Mouse (Mus musculus): ENCODE results near the gene Adora2b. TPM values are rescaled to one million over a fixed set of nuclear protein-coding genes. Genes with fewer than 3 reads are reported as not detected.

Gene Adora2b
- polyA plus RNA-seq, 1 experiment from 2014 or later, result 2.9 TPM

DNA sequence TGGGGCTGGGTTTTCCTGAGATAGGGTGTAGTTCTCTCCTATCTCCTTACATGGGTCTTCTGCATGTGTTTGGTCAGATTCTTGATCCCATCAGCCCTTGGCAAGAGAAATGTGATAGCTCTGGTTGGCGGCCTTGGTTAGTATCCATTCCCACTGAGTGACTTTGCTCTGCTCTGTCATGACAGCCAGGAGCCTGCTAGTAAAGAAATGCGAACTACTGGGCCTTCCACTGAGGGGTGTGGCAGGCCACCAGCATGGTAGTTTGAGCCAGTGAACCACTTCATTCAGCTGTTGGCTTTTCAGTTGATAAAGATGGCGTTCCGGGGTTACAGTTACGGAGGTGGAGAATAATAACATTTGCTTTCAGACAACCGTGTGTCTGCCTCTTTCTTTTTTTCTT lies 50.1 kb downstream of the Adora2b start:
- H3K4me3 ChIP-seq (replicated peaks), result no peak overlapping the region
- WGBS, result 85% methylated on average over 6 of the region's 6 CpGs

DNA sequence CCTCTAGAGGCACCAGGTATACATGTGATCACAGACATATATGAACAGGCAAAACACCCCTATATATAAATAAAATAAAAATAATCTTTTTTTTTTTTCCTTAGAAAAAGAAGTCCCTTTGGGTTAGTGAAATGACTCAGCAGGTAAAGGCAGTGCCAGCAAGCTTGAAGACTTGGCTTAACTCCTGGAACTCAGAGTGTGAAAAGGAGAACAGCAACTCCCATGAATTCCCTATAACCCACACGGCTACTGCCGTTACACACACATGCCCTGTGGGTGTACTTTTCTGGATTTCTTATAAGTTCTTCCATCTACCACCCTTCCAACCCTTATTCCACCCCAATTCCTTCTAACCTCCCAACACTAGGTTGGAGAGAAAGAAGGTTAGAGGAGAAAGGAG lies 57.1 kb downstream of the Adora2b start:
- no peak for ATAC-seq
- WGBS, result 100% methylated on average over 2 of the region's 2 CpGs
- no peaks in the 10 kb centered on the region for H3K27me3 ChIP-seq

More for the DNA sequence above, 50.1 kb downstream of the Adora2b start:
- H3K9me3 ChIP-seq, result no peaks in the 10 kb centered on the region
- no peaks in the 10 kb centered on the region for H3K27me3 ChIP-seq
- no peak overlapping the region for H3K9ac ChIP-seq (replicated peaks)
- H3K27ac ChIP-seq, result no peak overlapping the region
- H3K4me1 ChIP-seq (replicated peaks), result 0 out of 2 replicates have a peak, but pooled peaks cover 3% of the 10 kb centered on the region
- ATAC-seq, result no peak
- no peak overlapping the region for H3K4me2 ChIP-seq (replicated peaks)
- H3K36me3 ChIP-seq, result peaks cover 24% of the 10 kb centered on the region

DNA sequence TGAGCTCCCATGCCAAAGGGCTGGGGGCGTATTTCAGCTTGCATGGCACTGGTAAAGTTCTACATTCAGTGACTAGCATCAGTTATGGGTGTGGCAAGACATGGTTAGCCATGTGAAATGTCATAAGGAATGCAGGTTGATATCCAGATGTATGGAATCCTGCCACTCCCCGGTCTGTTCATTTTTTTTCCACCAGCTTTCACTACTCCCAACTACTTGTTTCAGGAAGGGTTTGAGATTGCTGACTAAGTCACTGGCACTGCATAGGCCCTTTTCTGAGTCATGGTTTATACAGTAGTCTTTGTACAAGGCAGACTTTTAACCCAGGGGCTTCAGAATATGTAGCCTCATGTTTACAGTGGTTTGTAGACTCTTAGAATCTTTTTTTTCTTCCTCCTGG lies 60.5 kb downstream of the Adora2b start:
- no peaks in the 10 kb centered on the region for H3K4me1 ChIP-seq (replicated peaks)
- H3K27me3 ChIP-seq, result no peaks in the 10 kb centered on the region
- 100% methylated on average over 2 of the region's 2 CpGs for WGBS
- H3K9me3 ChIP-seq, result no peaks in the 10 kb centered on the region
- H3K36me3 ChIP-seq, result peaks cover 60% of the 10 kb centered on the region
- no peak overlapping the region for H3K27ac ChIP-seq
- no peak for ATAC-seq
- no peak overlapping the region for H3K4me3 ChIP-seq (replicated peaks)
- no peak overlapping the region for H3K4me2 ChIP-seq (replicated peaks)
- H3K9ac ChIP-seq (replicated peaks), result no peak overlapping the region

More for the DNA sequence above, 57.1 kb downstream of the Adora2b start:
- peaks cover 32% of the 10 kb centered on the region for H3K36me3 ChIP-seq
- no peak overlapping the region for H3K27ac ChIP-seq
- H3K9me3 ChIP-seq, result no peaks in the 10 kb centered on the region
- H3K9ac ChIP-seq (replicated peaks), result no peak overlapping the region
- no peak overlapping the region for H3K4me3 ChIP-seq (replicated peaks)
- no peak overlapping the region for H3K4me2 ChIP-seq (replicated peaks)
- no peaks in the 10 kb centered on the region for H3K4me1 ChIP-seq (replicated peaks)

DNA sequence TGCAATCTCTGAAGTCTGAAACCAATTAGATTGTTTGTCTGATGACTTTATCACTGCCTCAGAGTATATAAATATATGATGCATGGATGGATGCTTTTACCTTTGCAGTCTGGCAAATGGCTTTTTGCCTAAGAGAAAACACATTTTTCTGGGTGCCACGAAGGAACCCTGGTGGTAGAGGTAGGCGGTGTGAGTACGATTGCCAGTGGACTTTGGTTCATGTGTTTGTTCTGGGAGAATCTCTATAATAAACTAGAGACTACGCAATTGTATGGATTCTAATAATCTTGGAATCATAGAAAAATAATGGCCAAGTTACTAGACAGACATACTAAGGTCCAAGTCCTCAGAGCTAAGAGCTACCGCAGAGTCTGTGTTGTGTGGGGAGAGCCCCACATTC lies 66.2 kb downstream of the Adora2b start:
- Histone ChIP-seq H3K4me3 (replicated peaks) (no peak overlapping the region), H3K27ac (no peak overlapping the region), H3K9me3 (no peaks in the 10 kb centered on the region), H3K9ac (replicated peaks) (no peak overlapping the region), H3K36me3 (peaks cover 81% of the 10 kb centered on the region), H3K27me3 (no peaks in the 10 kb centered on the region), H3K4me2 (replicated peaks) (no peak overlapping the region), H3K4me1 (replicated peaks) (no peaks in the 10 kb centered on the region)
- 95% methylated on average over 5 of the region's 5 CpGs for WGBS
- ATAC-seq, result no peak

Other genes with a start within 250 kb of the Adora2b start
- gene Zswim7, start 32.4 kb downstream of the Adora2b start, polyA plus RNA-seq (2015; fragmentation: Nextera tagmentation; extraction: Ambion mirVana), result 9.4 and 12.0 TPM in 2 replicates
- 31.7 and 38.2 TPM in 2 replicates for gene Ttc19, start 32.5 kb downstream of the Adora2b start, polyA plus RNA-seq (2015; fragmentation: Nextera tagmentation; extraction: Ambion mirVana)
- gene Pigl, start 209.5 kb downstream of the Adora2b start, polyA plus RNA-seq (2015; fragmentation: Nextera tagmentation; extraction: Ambion mirVana), result 9.1 and 9.2 TPM in 2 replicates
- 150 and 174 TPM in 2 replicates for gene Ncor1, start 209.6 kb downstream of the Adora2b start, polyA plus RNA-seq (2015; fragmentation: Nextera tagmentation; extraction: Ambion mirVana)